Mouse (Mus musculus): ENCODE measurements around the gene Gss.

- TF ChIP-seq POLR2A (IDR thresholded peaks at IDR 0.05; ENCODE audit: low read depth, low read length) (no peak), CTCF (IDR thresholded peaks at IDR 0.05; ENCODE audit: extremely low read depth, insufficient read length, insufficient replicate concordance, low read depth, low read length) (no peak)
Observed at GRCm38 (mm10) chr2:155552336-155552735, 40.3 kb downstream of the Gss start.

All from small intestine, adult 2 months (tissue).